Mouse (Mus musculus) layer of hippocampus, postnatal 14 days (tissue): ENCODE measurements around the gene Zp1. TPM values are rescaled to one million over a fixed set of nuclear protein-coding genes. Genes with fewer than 3 reads are reported as not detected.
A peak's percentile ranks its signal among the peaks of the same experiment; 100 is the strongest.

Source experiments
- DNase-seq, 2 experiments: peaks; one replicate each; pipeline ENCODE4 v3.0.0; 2021 to 2022; ENCODE audit warnings: low spot score in 2 of 2, mixed read lengths in 1 of 2
- total RNA-seq, 2 experiments: library from RNA; stranded (reverse); gene quantifications; 2 replicates each; pipeline ENCODE4 v1.2.3; 2021

Zp1 gene
- total RNA-seq, 2 experiments from 2014 or later, result not detected

DNA sequence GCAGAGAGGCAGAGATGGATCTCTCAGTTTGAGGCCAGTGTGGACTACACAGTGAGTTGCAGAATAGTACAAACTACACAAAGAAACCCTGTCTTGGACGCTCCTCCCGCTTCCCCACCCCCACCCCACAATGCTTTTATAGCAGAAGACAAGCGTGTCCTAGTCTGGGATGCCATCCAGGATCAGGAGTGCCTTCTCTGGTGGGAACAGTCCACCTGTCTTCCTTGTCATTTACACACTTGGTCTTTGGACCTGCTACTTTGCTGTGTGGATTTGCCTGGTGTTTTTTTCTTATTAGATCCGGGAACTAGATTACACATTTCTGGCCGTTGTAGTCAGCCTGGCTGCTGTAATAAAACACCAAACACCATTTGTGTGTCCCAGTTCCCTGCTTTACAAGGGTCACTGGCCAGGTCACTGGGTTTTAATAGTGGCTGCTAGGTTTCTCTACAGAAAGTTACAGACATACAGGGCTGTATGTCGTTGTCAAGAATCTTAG is 5.7 kb upstream of the Zp1 start:
- no peak for DNase-seq

DNA sequence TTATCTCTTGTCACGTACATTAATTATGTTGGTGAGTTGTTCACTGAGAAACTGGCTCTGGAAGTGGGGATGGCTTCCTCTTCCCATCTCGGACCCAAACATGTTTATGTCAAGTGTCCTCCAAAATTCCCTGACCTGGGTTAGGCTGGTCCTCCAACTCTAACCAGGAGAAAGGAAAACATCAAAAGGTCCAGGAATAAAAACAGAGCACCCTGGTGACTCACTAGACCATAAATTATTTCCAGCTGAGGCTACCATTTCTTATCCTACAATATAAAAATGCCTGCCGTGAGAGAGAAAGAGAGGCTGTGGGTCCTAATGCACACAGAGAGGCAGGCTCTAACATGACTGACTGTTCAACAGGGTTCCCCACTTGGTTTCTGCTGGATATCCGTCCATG is 3.8 kb upstream of the Zp1 start:
- no peak for DNase-seq

DNA sequence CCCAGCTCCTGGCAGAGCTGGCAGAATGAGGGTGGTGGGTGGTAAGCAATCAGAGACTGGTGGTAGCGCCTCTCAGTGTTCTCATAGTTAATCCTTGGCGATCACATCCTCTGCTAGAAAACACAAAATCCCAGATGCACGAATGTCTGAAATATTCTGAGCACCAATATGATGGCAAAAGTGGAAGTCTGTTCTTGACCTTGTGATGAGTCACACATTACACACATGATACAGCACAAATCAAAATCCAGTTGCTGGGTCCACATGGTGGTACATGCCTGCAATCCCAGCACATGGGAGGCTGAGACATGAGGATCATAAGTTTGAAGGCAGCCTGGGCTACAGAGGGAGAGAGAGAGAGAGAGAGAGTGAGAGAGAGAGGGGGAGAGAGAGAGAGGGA is 626 bp upstream of the Zp1 start:
- DNase-seq, result no peak

DNA sequence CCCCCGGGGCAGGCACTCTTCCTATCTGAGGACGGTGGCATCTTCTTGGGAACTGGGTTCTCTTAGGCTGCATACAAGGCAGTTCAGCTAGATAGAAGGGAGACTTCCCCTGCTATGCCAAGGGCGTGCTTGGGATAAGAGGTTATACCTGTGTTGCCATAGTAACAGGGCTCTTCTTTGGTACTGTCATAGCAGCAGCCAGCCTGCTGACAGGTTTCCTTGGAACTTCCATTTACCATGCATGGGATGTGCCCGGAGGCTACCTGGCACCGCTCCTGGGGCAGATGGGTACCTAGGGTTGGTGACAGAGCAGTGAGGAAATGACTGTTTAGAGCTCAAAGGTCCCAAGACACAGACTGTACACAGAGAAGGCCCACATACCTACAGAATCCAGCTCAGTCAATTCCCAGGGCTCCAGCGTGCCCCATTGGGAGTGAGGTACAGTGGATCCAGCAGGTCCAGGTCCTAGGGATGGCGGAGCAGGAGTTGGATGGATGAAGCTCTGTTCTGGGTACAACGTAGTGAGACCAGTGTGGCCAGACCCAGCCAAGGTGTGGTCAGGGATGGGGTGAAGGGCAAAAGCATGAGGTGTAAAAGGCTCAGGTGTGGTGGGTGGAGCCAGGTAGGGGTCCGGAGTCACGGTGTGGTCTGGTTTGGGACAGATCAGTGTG is 2.0 kb downstream of the Zp1 start:
- DNase-seq, result no peak

DNA sequence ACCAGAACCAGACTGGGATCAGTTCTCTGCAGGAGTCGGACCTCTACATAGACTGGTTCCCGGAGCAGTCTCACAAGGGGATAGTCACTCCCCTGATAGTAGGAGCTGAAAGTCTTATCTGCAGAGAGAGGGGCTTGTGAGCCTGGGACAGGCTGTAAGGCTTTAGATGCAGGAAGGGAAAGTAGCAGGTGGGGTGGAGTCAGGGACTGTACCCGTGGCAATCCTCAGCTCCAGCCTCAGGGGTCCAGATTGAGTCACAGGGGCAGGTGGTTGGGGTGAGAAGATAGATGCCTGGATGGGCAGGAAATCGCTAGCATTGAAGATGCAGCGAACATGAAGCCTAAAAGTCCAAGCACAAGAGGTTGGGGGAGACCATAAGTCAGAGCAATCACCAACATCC is 3.9 kb downstream of the Zp1 start:
- no peak for DNase-seq

DNA sequence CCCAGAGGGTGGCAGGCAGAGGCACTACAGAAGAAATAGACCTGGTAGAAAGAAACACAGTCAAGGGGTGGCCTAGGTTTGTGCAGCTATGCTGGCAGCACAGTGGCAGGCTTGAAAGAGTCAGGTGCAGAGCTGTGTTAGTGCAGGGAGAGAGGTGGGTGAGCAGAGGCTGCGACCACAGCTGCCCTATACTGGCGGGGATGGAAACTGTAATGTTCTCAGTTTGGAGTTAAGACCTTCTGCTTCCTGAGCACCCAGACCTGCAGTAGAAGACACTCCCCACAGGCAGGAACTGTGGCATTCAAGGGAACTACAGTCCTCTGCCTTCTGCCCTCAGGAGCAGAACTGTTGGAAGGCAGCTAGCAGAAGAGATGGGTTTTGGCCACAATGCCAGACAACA is 5.6 kb downstream of the Zp1 start:
- no peak for DNase-seq

DNA sequence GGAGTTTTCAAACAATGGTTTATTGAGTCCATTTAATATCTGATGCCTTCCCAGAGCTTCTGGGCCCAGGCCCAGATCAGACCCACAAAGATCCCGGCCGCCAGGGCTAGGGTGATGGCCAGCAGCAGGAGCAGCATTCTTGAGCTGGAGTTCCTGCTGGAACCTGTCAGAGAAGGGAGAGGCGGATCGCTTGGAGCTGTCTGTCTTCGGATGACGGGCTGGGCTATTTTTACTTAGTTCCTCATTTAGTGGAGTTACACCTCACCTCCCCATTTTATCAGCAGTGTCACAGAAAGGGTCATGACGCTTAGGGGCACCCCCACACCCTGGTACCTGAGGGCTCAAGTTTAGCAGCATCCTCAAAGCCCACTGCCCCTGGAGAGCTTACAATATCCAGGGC is 6.1 kb downstream of the Zp1 start:
- DNase-seq, result no peak

DNA sequence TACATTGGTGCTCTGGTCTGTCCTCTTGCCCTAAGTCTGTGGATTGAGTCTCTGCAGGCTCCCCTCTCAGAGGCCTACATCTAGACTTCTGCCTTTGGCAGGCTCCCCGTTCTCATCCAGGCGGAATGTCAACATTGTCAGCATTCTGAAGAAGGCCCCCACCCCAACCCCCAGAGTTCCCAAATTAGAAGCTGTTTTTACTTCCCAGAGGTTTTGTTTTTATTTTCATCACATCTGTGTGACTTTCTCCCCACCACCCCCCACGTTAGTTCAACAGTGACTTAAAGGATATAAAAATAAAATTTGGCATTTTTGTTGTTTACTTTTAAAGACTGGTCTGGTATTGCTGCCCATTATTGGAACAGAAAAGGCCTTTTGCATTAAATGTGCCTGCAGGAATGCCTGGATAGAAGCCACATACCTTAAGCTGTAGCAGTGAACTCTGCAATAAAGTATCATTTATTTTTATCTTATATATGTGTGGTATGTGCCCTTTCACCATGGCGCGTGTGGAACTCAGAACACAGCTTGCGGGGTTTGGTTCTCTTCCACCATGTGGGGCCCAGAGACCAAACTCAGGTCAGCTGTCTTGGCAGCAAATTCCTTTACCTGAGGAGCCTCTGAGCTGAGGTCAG is 11.2 kb downstream of the Zp1 start:
- DNase-seq, result no peak

DNA sequence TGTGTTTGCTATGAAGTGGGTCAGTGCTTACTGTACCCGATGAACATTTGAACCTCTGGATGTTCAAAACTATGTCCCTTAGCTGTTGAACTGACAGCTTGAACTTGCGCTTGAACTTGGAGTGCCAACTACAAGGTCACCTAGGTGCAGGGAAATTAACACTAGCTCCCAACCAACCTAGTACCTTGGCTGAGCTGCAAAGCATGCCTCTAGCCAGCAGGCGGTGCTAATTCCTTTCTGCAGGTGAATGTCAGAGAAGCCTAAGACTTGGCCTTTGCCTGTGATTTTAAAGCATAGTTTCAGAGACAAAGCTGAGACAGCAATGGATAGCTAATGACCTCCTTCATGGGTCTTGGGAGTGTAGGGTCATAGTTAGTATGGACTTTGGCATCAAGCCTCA is 12.5 kb downstream of the Zp1 start:
- peak in 1 of 2 experiments; percentile 37 for DNase-seq

DNA sequence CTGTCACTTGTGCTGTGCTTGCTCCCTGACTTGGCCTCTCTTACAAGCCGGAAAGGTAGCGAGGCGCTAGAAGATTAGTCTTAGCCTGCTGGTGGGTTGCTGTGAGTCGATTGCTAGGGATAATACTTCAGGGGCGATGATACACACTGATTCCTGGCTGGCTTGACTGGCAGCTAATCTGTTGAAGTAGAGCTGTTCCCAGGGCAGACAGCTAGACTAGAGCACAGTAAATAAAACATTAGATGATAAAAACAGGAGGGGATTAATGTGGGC is 14.8 kb downstream of the Zp1 start:
- no peak for DNase-seq

DNA sequence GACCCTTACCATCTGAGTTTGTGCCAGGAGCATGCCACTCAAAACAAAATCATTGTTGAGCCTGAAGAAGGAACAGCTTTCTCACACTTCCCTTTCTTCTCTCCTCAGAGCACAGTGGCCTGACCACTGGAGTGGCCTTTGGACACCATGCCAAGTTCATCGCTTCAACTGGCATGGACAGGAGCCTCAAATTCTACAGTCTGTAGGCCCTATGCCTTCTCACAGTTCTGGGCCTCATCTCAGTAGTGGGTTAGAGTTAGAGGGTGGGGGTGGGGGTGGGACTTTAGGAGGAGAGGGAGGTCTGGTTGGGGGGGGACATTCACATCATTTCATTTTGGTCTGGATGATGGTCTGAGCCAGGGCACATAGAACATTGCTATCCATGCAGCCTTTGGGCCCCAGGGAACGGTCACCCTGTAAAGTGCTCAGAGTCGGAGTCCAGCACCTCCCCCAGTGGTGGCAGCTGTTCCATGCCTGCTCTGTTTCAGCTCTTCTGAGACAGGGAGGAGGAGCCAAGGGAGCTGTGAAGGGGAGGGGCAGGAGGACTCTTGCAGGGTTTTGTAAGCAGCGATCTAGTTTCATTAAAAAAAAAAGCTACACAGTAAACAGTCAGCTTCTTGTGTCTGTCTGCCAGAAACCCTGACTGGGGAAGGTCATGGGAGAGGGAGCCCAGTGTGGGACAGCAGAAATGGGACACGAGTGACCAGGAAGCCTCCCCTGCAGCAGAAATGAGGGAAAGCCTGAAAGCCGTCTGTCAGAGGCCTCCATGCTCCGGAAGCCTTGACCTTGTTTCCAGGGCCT is 15.3 kb downstream of the Zp1 start:
- DNase-seq, result peak; percentile 28 to 45

DNA sequence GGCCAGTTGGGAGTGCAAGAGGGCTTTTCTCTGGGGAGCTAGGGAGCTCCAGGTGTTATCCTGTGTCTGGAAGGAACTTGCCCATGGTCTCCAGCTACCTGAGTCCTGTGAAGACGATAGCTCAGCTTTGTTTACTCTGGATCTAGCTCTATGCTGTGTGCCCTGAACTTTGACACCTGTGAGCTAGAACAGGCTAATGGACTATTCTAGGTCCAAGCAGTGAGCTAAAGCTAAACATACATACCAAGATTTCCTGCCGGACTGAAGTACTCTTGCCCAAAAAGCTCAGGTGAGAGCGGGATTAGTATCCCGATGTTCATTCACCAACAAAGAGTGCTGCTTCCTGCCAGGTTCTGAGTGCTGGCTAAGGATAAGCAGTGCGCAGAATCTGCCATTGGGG is 15.9 kb downstream of the Zp1 start:
- no peak for DNase-seq

DNA sequence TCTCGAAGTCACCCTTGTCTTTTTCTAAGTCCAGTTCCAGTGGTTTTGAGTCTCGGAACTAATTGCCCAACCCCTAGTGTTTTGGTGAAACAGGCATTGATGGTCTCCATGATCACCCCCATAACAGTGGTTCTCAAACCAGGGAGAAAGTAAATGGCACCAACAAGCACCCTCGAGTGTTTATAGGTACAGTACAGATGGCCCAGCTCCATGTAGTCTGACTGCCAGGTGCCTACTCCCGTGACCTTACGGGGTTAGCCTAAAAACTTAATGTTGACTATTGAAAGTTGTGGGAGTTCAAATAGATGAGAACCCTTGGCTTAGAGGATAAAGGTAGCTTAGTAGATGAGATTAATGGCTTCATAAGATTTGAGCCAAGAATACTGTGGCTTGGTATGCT is 19.4 kb downstream of the Zp1 start:
- DNase-seq, result no peak

DNA sequence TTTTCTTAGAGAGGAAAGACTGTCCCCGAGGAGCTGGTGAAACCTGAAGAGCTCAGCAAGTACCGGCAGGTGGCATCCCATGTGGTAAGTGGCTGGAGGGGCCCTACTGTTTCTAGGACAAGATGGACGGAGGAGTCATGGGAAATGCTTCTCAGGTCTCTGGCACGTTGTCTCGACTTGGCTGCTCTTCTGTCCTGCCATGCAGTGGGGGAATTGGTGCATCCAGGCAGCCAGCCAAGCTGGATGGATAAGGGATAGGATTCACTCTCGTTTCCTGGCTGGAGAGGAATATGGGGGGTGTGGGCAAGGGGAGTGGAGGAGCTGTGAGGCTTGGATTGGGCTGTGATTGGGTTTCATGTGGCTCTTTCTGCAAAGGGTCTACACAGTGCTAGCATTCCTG is 20.1 kb downstream of the Zp1 start:
- DNase-seq, result no peak

DNA sequence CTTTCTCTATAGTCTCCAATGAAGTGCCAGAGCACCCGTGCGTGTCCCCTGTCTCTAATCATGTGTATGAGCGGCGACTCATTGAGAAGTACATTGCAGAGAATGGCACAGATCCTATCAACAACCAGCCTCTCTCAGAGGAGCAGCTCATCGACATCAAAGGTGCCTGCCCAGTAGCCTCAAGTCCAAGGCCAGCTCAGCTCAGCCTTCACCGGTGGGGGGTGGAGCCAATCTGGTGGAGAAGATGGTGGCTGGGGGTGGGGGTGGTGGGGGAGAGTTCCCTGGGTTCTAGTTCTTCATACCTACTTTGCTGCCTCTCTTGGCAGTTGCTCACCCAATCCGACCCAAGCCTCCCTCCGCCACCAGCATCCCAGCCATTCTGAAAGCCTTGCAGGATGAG is 22.9 kb downstream of the Zp1 start:
- no peak for DNase-seq

DNA sequence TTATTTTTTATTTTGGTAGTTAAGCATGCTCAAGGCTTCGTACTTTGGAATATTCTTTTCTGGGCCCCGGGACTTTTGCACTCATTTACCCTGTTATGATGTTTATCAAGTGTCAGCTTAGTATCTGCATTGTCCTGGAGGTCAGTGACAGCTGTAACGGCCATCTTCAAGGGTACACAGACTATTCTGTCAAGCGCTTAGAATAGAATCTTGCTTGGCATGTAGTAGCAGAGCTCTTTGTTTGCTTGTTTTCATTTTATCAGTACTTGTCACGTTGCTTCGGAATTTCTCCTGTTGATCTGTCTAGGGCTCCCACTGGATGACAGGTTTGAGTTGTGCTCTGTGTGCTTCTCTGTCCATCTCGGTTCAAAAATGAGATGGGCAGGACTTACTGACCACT is 23.6 kb downstream of the Zp1 start:
- DNase-seq, result no peak

DNA sequence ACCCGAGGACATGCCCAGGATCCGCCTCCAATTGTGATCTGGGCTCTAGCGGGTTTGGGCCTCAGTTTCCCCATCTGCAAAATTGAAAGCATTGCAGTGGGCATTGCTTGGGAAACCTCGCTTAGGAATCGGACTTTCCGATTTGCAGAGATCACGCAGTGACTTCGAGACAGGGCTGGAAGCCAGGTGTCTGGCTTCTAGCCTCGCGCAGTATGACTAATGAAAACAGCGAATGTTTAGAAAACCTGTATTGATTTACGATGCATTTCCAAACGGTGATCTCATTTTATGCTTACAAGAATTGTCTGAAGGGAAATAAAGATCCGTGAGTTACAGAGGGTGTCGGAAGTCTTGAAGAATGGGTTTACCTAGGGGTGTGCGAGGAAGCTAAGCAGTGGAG is 24.7 kb downstream of the Zp1 start:
- no peak for DNase-seq

DNA sequence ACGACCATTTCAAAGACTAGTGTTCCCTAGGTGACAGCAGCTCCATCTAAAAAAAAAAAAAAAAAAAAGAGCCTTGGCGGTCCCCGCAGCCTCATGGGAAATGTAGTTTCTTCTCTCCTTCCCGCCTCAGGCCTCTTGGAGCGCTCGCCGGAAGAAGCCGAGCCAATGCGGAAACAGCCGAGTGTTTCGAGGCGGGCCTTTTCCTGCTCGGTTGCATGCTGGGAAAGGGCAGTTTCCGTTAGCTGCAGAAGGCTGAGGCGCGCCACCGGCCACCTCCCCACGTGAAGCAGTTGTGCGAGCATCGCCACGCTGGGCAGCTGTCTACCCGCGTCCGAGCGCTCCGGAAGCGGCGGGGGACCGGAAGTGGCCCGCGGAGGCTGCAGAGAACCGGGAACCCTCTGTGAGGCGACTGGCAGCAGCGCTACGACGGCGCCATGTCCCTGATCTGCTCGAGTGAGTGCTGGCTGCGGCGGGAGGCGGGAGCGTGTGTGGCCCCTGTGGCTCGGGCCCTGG is 25.4 kb downstream of the Zp1 start, which contains the start of gene Prpf19:
TSS of gene Prpf19 (plus strand) at position 216 of the 513 bp plus-strand sequence.
- peak; percentile 99 for DNase-seq

DNA sequence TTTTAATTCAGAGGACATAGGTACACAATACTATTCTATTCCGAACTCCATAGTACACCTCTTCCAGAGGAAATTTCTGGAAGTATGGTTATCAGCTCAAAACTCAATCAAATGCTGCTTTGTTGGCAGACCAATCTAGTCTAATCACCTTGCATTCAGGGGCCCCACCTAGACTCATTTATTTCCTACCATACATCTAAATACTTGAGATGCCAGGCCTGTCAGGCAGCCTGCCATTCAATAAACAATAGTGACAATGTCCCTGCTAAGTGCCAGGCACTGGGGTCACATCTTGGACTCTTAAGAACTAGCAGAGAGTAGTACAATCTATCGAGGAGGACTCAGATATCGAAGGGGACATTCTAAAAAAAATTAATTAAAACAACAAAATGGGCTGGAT is 28.2 kb downstream of the Zp1 start:
- DNase-seq, result no peak

DNA sequence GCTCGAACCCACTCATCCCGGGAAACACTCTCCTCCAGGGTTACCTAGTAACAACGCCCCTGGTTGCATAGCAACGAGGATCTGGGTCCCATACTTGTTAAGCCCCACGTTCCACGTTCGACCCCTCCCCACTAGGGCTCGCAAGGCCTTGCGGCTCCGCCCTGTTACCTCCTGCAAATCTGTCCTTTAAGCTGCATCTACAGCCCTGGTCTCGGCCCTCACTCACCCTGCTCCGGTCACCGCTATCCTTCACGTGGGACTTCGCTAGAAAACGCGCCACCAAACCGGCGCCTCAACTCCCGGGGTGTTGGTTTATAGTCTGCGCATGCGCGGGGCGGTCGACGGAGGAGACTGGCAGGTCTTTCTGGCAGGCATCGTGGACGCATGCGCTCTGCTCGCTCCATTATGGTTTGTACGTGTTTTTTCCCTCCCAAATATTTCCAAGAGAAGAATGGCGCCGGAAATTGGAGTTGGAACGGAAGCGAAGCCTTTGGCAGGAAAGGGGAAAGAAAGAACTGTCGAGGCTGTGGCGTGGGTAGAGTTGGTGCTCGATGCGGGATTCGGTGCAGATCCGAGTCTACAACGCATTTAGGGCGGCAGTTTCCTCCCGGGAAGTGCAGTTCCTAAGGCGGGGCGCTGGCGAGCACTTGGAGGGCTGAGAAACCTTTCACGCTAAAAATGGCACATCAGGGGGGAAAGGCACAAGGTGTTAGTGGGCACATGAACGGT is 38.8 kb downstream of the Zp1 start, which contains the start of gene Tmem109:
TSS of gene Tmem109 (minus strand) at position 576 of the 729 bp plus-strand sequence.
- DNase-seq, result peak; percentile 96 to 97

DNA sequence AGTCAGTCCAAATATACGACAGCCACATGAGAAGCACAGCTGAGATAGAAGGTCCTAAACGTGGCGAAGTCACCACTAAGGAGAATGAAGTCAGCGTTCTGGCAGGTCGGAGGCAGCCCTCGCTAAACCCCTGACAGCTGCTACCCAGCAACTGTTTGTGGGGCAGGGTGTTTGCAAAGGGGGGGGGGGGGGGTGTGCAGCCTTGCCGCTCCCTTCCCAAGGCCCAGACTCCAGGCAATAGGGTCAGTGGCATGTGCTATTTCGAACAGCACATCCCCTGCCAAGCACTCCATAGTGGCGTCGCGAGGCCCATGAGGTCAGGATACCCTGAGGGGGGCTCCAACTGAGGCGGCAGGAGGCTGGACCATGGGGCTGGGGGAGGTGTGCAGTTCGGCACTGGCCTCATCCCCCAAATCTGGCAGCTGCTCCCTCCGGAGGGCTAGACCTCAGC is 39.4 kb downstream of the Zp1 start:
- DNase-seq, result no peak
